In genomic region chr4:139411351-139411750, GRCm38 (mm10) we compare ENCODE assay signal across 15 mouse cellular contexts. TPM values are rescaled to one million over a fixed set of nuclear protein-coding genes. Genes with fewer than 3 reads are reported as not detected.
A peak's percentile ranks its signal among the peaks of the same experiment; 100 is the strongest.
DNase-seq lines count a peak whose midpoint lies in the region.
"Had no signal": no experiment of that assay in that cellular context is flagged by ENCODE, and none has a peak within 500 bp of the region (broad histone marks: within the 10 kb centered on the region; RNA-seq: fewer than 3 reads in every experiment).

No protein-coding gene starts in this region.

- intact Hi-C loops in heart, postnatal 36 days (cut with DNase I) = no loop called here
- intact Hi-C loops in heart, postnatal 14 days (cut with DNase I) = no loop called here

- DNase-seq in heart, adult 9 months (ENCODE audit: low spot score in 2 of 2) = peak; percentile 31 to 37
- DNase-seq in heart, postnatal 36 days = no peak
- DNase-seq in adrenal gland, adult 18-20 months (ENCODE audit: low spot score in 2 of 2) = peak; percentile 33 to 53
- peak; percentile 73 for DNase-seq in adrenal gland, postnatal 10 days
- DNase-seq in heart, postnatal 14 days = peak; percentile 22 to 24
- no peak for DNase-seq in embryo, embryonic 11 days
- DNase-seq in left cerebral cortex, adult 9 months (ENCODE audit: low spot score in 2 of 2) = no peak
- DNase-seq: cerebellum, adult 11 months; kidney, adult 2 months; kidney, postnatal 10 days; liver; lung, postnatal 36 days; retina, postnatal 1 day; right cerebral cortex, postnatal 25 days; thymus, postnatal 25 days had no signal

RNA-seq across cellular contexts. Expression of gene Ubr4, which starts 58.9 kb away (rescaled TPM):
- 100 to 1,000 TPM; 107 to 109 TPM for total RNA-seq in heart, postnatal 36 days (2021)
- total RNA-seq in adrenal gland, adult 18-20 months (2021) = 100 to 1,000 TPM; 137 to 144 TPM
- 100 to 1,000 TPM; 104 to 136 TPM for total RNA-seq in adrenal gland, postnatal 10 days (2021)
- total RNA-seq in heart, postnatal 14 days (2021) = 100 to 1,000 TPM; 109 to 115 TPM

RNA-seq across cellular contexts. Expression of gene Emc1, which starts 59.0 kb away (rescaled TPM):
- 10 to 100 TPM; 50.2 to 50.6 TPM for total RNA-seq in heart, postnatal 36 days (2021)
- 10 to 100 TPM; 57.2 to 57.5 TPM for total RNA-seq in adrenal gland, adult 18-20 months (2021)
- total RNA-seq in adrenal gland, postnatal 10 days (2021) = 10 to 100 TPM; 37.2 to 47.6 TPM
- total RNA-seq in heart, postnatal 14 days (2021) = 10 to 100 TPM; 43.0 to 54.6 TPM

RNA-seq across cellular contexts. Expression of gene Mrto4, which starts 59.0 kb away (rescaled TPM):
- total RNA-seq in heart, postnatal 36 days (2021) = 10 to 100 TPM; 26.8 to 28.6 TPM
- total RNA-seq in adrenal gland, adult 18-20 months (2021) = 10 to 100 TPM; 58.8 to 60.6 TPM
- 10 to 100 TPM; 55.0 to 56.4 TPM for total RNA-seq in adrenal gland, postnatal 10 days (2021)
- 10 to 100 TPM; 27.1 to 34.7 TPM for total RNA-seq in heart, postnatal 14 days (2021)

Comparison
In these comparisons a context has a peak if more than half of its experiments do, and no peak if none do; other contexts are left out.
1. DNase-seq: peak in heart, adult 9 months (2 of 2), adrenal gland, adult 18-20 months (2 of 2), adrenal gland, postnatal 10 days (single experiment) and heart, postnatal 14 days (2 of 2); none in heart, postnatal 36 days (0 of 2), embryo, embryonic 11 days (single experiment) and left cerebral cortex, adult 9 months (0 of 2).